Mouse (Mus musculus): ENCODE data around the gene Pla2g10. TPM values are rescaled to one million over a fixed set of nuclear protein-coding genes. Genes with fewer than 3 reads are reported as not detected.
"Not testable (repeated sequence)": the region's sequence is repeated elsewhere in the genome, so short reads cannot be mapped to it uniquely, and the experiment has no call there.

The Pla2g10 gene
- polyA plus RNA-seq, 1 experiment: not detected

GRCm38 (mm10) chr16:13674511-13674910 lies 56.3 kb downstream of the Pla2g10 start:
- Histone ChIP-seq H3K4me3 (no peak overlapping the region), H3K27me3 (ENCODE audit: control insufficient read depth, insufficient read depth, insufficient read length) (no peaks in the 10 kb centered on the region), H3K4me2 (ENCODE audit: low read depth) (no peak overlapping the region), H3K36me3 (ENCODE audit: control insufficient read depth, insufficient read depth) (peaks cover 5% of the 10 kb centered on the region), H3ac (ENCODE audit: control insufficient read depth, insufficient read length) (no peak overlapping the region), H3K79me2 (ENCODE audit: control insufficient read depth, insufficient read depth) (peaks cover 20% of the 10 kb centered on the region)
- TF ChIP-seq USF1 (IDR thresholded peaks at IDR 0.05; ENCODE audit: low read depth) (no peak), REST (IDR thresholded peaks at IDR 0.05; ENCODE audit: insufficient read depth, insufficient read length) (no peak), MYOG (IDR thresholded peaks at IDR 0.05; ENCODE audit: control insufficient read depth in 1 of 3, insufficient read depth in 1 of 3, insufficient read length in 2 of 3, low read depth in 2 of 3) (no peak), TCF3 (IDR thresholded peaks at IDR 0.05; ENCODE audit: insufficient read length, low read depth) (no peak), SRF (IDR thresholded peaks at IDR 0.05; ENCODE audit: control insufficient read depth, insufficient read length, low read depth) (no peak), MYOD1 (IDR thresholded peaks at IDR 0.05; ENCODE audit: control insufficient read depth in 1 of 3, insufficient read length in 2 of 3, low read depth in 2 of 3) (no peak), TCF12 (IDR thresholded peaks at IDR 0.05; ENCODE audit: insufficient read depth, poor library complexity, severe bottlenecking) (no peak), CEBPB (IDR thresholded peaks at IDR 0.05; ENCODE audit: insufficient read depth, poor library complexity, severe bottlenecking) (no peak), POLR2A (IDR thresholded peaks at IDR 0.05; ENCODE audit: insufficient read length, low read depth) (no peak), MAX (IDR thresholded peaks at IDR 0.05; ENCODE audit: low read depth) (no peak), POLR2AphosphoS2 (IDR thresholded peaks at IDR 0.05; ENCODE audit: insufficient read length, low read depth) (no peak), E2F4 (IDR thresholded peaks at IDR 0.05; ENCODE audit: insufficient read depth) (no peak)

DNA sequence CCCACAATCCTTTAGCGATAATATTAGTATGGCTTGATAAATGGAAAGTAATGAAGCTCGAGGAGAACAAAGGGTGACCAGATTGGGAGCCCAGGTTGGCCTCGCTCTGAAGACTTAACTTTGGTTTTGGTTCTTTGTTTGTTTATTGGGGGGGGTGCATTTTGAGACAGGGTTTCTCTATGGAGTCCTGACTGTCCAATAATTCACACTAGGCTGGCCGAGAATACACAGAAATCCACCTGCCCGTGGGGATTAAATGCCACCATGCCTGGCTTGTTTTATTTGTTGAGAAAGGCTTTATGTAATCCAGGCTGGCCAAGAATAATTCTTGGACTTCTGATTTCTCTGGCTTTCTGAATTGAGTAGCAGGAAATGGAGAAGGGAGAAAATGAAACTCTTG lies 57.7 kb downstream of the Pla2g10 start:
- TF ChIP-seq POLR2AphosphoS2 (IDR thresholded peaks at IDR 0.05; ENCODE audit: insufficient read length, low read depth) (no peak), USF1 (IDR thresholded peaks at IDR 0.05; ENCODE audit: low read depth) (no peak), MAX (IDR thresholded peaks at IDR 0.05; ENCODE audit: low read depth) (no peak), SRF (IDR thresholded peaks at IDR 0.05; ENCODE audit: control insufficient read depth, insufficient read length, low read depth) (no peak), MYOD1 (IDR thresholded peaks at IDR 0.05; ENCODE audit: control insufficient read depth in 1 of 3, insufficient read length in 2 of 3, low read depth in 2 of 3) (no peak), POLR2A (IDR thresholded peaks at IDR 0.05; ENCODE audit: insufficient read length, low read depth) (no peak), E2F4 (IDR thresholded peaks at IDR 0.05; ENCODE audit: insufficient read depth) (no peak), REST (IDR thresholded peaks at IDR 0.05; ENCODE audit: insufficient read depth, insufficient read length) (no peak), TCF12 (IDR thresholded peaks at IDR 0.05; ENCODE audit: insufficient read depth, poor library complexity, severe bottlenecking) (no peak), MYOG (IDR thresholded peaks at IDR 0.05; ENCODE audit: control insufficient read depth in 1 of 3, insufficient read depth in 1 of 3, insufficient read length in 2 of 3, low read depth in 2 of 3) (no peak), CEBPB (IDR thresholded peaks at IDR 0.05; ENCODE audit: insufficient read depth, poor library complexity, severe bottlenecking) (no peak), TCF3 (IDR thresholded peaks at IDR 0.05; ENCODE audit: insufficient read length, low read depth) (no peak)
- Histone ChIP-seq H3K4me3 (peak overlapping the region; percentile 92), H3K27me3 (ENCODE audit: control insufficient read depth, insufficient read depth, insufficient read length) (no peaks in the 10 kb centered on the region), H3ac (ENCODE audit: control insufficient read depth, insufficient read length) (no peak overlapping the region), H3K4me2 (ENCODE audit: low read depth) (peak overlapping the region; percentile 92), H3K36me3 (ENCODE audit: control insufficient read depth, insufficient read depth) (peaks cover 5% of the 10 kb centered on the region), H3K79me2 (ENCODE audit: control insufficient read depth, insufficient read depth) (peaks cover 20% of the 10 kb centered on the region)

GRCm38 (mm10) chr16:13672386-13672898 lies 58.3 kb downstream of the Pla2g10 start:
- peak; percentile 20 for TF ChIP-seq POLR2A (IDR thresholded peaks at IDR 0.05; ENCODE audit: insufficient read length, low read depth)
- no peak for TF ChIP-seq CEBPB (IDR thresholded peaks at IDR 0.05; ENCODE audit: insufficient read depth, poor library complexity, severe bottlenecking)
- Histone ChIP-seq H3K4me3 (peak overlapping the region; percentile 92), H3K4me2 (ENCODE audit: low read depth) (peak overlapping the region; percentile 92), H3K79me2 (ENCODE audit: control insufficient read depth, insufficient read depth) (peaks cover 20% of the 10 kb centered on the region), H3K27me3 (ENCODE audit: control insufficient read depth, insufficient read depth, insufficient read length) (no peaks in the 10 kb centered on the region), H3K36me3 (ENCODE audit: control insufficient read depth, insufficient read depth) (peaks cover 5% of the 10 kb centered on the region), H3ac (ENCODE audit: control insufficient read depth, insufficient read length) (peak overlapping the region; percentile 78)

DNA sequence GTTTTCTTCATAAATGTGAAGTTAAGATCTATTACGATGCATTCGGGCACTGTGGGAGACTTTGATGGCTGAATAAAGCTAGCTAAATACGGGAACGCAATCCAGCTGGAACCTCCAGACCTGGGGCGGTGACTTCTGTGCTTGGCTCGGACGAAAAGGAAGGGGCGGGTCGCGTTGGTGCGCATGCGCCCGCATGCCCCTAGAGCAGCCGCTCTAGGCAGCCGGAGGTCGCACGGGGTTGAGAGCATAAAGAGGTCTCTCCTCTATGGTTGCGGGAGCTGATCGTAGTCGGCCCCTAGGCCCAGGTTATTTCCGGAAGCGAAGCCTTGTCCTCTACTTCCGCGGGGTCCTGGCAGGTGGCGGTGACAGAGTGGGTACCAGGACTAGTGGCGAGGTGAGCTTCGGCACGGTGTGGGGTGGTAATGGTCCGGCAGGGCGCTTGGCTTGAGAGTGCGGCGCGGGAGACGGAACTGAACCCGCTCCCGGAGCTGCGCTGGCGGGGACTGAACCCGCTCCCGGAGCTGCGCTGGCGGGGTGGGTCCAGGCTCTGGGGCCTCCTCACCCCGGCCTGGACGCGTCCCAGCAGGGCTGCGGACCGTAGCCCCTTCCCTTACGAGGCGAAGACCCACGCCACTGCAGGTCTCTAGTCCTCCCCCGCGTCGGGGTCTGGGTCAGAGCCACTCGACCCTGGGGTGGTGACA lies 58.9 kb downstream of the Pla2g10 start, which contains the start of the genes Bfar and 3110001I22Rik:
TSS of gene Bfar (plus strand) at position 174 of the 701 bp plus-strand sequence.
TSS of gene 3110001I22Rik (plus strand) at position 245 of the 701 bp plus-strand sequence.
- Histone ChIP-seq H3K79me2 (ENCODE audit: control insufficient read depth, insufficient read depth) (peaks cover 20% of the 10 kb centered on the region), H3ac (ENCODE audit: control insufficient read depth, insufficient read length) (peak within 1 kb of the TSS; percentile 78), H3K36me3 (ENCODE audit: control insufficient read depth, insufficient read depth) (peaks cover 5% of the 10 kb centered on the region), H3K4me3 (peak within 1 kb of the TSS; percentile 92), H3K4me2 (ENCODE audit: low read depth) (peak within 1 kb of the TSS; percentile 92), H3K27me3 (ENCODE audit: control insufficient read depth, insufficient read depth, insufficient read length) (no peaks in the 10 kb centered on the region)
- TF ChIP-seq CEBPB (IDR thresholded peaks at IDR 0.05; ENCODE audit: insufficient read depth, poor library complexity, severe bottlenecking) (no peak), USF1 (IDR thresholded peaks at IDR 0.05; ENCODE audit: low read depth) (no peak), MAX (IDR thresholded peaks at IDR 0.05; ENCODE audit: low read depth) (no peak), MYOG (IDR thresholded peaks at IDR 0.05; ENCODE audit: control insufficient read depth in 1 of 3, insufficient read depth in 1 of 3, insufficient read length in 2 of 3, low read depth in 2 of 3) (no peak), SRF (IDR thresholded peaks at IDR 0.05; ENCODE audit: control insufficient read depth, insufficient read length, low read depth) (peak; percentile 60), POLR2AphosphoS2 (IDR thresholded peaks at IDR 0.05; ENCODE audit: insufficient read length, low read depth) (peak; percentile 90), MYOD1 (IDR thresholded peaks at IDR 0.05; ENCODE audit: control insufficient read depth in 1 of 3, insufficient read length in 2 of 3, low read depth in 2 of 3) (peak in 1 of 3 experiments; percentile 16), TCF12 (IDR thresholded peaks at IDR 0.05; ENCODE audit: insufficient read depth, poor library complexity, severe bottlenecking) (no peak), TCF3 (IDR thresholded peaks at IDR 0.05; ENCODE audit: insufficient read length, low read depth) (no peak), E2F4 (IDR thresholded peaks at IDR 0.05; ENCODE audit: insufficient read depth) (no peak), REST (IDR thresholded peaks at IDR 0.05; ENCODE audit: insufficient read depth, insufficient read length) (no peak), POLR2A (IDR thresholded peaks at IDR 0.05; ENCODE audit: insufficient read length, low read depth) (peak; percentile 76)

- H3K36me3 ChIP-seq (ENCODE audit: control insufficient read depth, insufficient read depth); H3K27me3 ChIP-seq (ENCODE audit: control insufficient read depth, insufficient read depth, insufficient read length); H3ac ChIP-seq (ENCODE audit: control insufficient read depth, insufficient read length): not testable (repeated sequence)
- peak overlapping the region; percentile 92 for H3K4me3 ChIP-seq
- H3K79me2 ChIP-seq (ENCODE audit: control insufficient read depth, insufficient read depth): peaks cover 20% of the 10 kb centered on the region
- H3K4me2 ChIP-seq (ENCODE audit: low read depth): peak overlapping the region; percentile 84
These were observed 59.9 kb downstream of the Pla2g10 start for GRCm38 (mm10) chr16:13670896-13671295.

Measured in myocyte (in vitro differentiated cells).